ENCODE assay signal across 28 mouse cellular contexts in the genomic region with DNA sequence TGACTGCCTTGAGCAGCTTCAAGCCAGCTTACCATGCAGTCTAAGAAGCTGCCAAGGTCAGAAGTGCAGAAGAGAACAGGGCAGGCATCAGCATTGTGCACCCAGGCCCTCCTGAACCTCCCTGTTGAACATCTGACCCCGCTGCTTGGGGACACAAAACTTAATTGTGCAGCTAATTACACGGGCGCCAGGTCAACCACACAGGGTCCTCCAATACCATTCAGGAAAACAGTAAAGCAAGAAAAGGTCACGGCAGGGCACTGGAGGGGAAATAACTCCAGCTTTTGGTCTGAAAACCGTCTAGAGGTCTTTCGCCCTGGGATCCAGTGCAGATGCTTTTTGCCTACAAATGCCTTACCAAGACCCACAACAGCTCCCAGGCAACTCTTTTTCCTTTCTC.
A peak's percentile ranks its signal among the peaks of the same experiment; 100 is the strongest.
DNase-seq lines count a peak whose midpoint lies in the region; ATAC-seq lines count a peak whose summit lies in the region.
"Had no signal": no experiment of that assay in that cellular context is flagged by ENCODE, and none has a peak within 500 bp of the region (broad histone marks: within the 10 kb centered on the region; RNA-seq: fewer than 3 reads in every experiment).

No protein-coding gene starts in this region.

- H3K9me3 ChIP-seq in forebrain, embryonic 14.5 days (replicated peaks; ENCODE audit: control insufficient read depth, low read length), result no peaks in the 10 kb centered on the region
- H3K9me3 ChIP-seq: embryonic facial prominence, embryonic 13.5 days; forebrain, embryonic 13.5 days; neural tube, embryonic 13.5 days had no signal

- peak; percentile 2 to 12 for DNase-seq in kidney, postnatal 4 days
- DNase-seq in kidney, postnatal 14 days, result no peak
- DNase-seq in embryo, embryonic 10.5 days (ENCODE audit: low spot score), result peak; percentile 84
- DNase-seq in embryo, embryonic 9.5 days (ENCODE audit: extremely low spot score), result peak; percentile 74
- DNase-seq in mesoderm, embryonic 11.5 days (ENCODE audit: low read depth, low spot score), result peak; percentile 49
- DNase-seq in right cerebral cortex, adult 18-20 months, result no peak
- no peak for DNase-seq in forebrain, embryonic 14.5 days (ENCODE audit: low spot score)
- DNase-seq: adrenal gland, postnatal 14 days; cerebellum, adult 11 months; cerebellum, adult 9-10 months; gastrocnemius, postnatal 10 days; heart, postnatal 10 days; kidney, adult 2 months; kidney, postnatal 10 days; liver, postnatal 0 days; lung, postnatal 36 days; right cerebral cortex, postnatal 4 days had no signal

- H3K4me2 ChIP-seq in forebrain, embryonic 14.5 days (ENCODE audit: low read length), result no peak overlapping the region
- H3K4me2 ChIP-seq: embryonic facial prominence, embryonic 13.5 days; forebrain, embryonic 13.5 days; heart, embryonic 13.5 days; liver, embryonic 12.5 days; neural tube, embryonic 13.5 days had no signal

- no peak overlapping the region for H3K27ac ChIP-seq in forebrain, embryonic 14.5 days (ENCODE audit: low read depth, low read length)
- H3K27ac ChIP-seq: embryonic facial prominence, embryonic 13.5 days; forebrain, embryonic 13.5 days; heart, embryonic 13.5 days; layer of hippocampus, adult 2 months; left cerebral cortex, adult 2 months; liver, embryonic 12.5 days; neural tube, embryonic 13.5 days had no signal

- H3K36me3 ChIP-seq in forebrain, embryonic 14.5 days (ENCODE audit: control insufficient read depth, insufficient read depth, low read length), result no peaks in the 10 kb centered on the region
- H3K36me3 ChIP-seq: embryonic facial prominence, embryonic 13.5 days; heart, embryonic 13.5 days; liver, embryonic 12.5 days; neural tube, embryonic 13.5 days had no signal

- H3K4me3 ChIP-seq in forebrain, embryonic 14.5 days (ENCODE audit: low read depth, low read length), result no peak overlapping the region
- H3K4me3 ChIP-seq: embryonic facial prominence, embryonic 13.5 days; forebrain, embryonic 13.5 days; heart, embryonic 13.5 days; layer of hippocampus, adult 2 months; left cerebral cortex, adult 2 months; liver, embryonic 12.5 days; neural tube, embryonic 13.5 days had no signal

- no peaks in the 10 kb centered on the region for H3K27me3 ChIP-seq in forebrain, embryonic 14.5 days (replicated peaks; ENCODE audit: control insufficient read depth, insufficient read depth, low read length)
- H3K27me3 ChIP-seq: embryonic facial prominence, embryonic 13.5 days; forebrain, embryonic 13.5 days; heart, embryonic 13.5 days; liver, embryonic 12.5 days; neural tube, embryonic 13.5 days had no signal

- 15% methylated on average over 6 of the region's 6 CpGs for WGBS in forebrain, embryonic 14.5 days

- H3K9ac ChIP-seq in forebrain, embryonic 14.5 days (ENCODE audit: low read length), result no peak overlapping the region
- H3K9ac ChIP-seq: embryonic facial prominence, embryonic 13.5 days; forebrain, embryonic 13.5 days; heart, embryonic 13.5 days; liver, embryonic 12.5 days; liver, postnatal 0 days; neural tube, embryonic 13.5 days had no signal

- no peaks in the 10 kb centered on the region for H3K4me1 ChIP-seq in forebrain, embryonic 14.5 days (ENCODE audit: control insufficient read depth, insufficient read depth, low read length)
- H3K4me1 ChIP-seq: embryonic facial prominence, embryonic 13.5 days; forebrain, embryonic 13.5 days; heart, embryonic 13.5 days; liver, embryonic 12.5 days; neural tube, embryonic 13.5 days had no signal

- ATAC-seq in frontal cortex, adult (ENCODE audit: low TSS enrichment), result no peak
- ATAC-seq in forebrain, embryonic 14.5 days, result no peak
- ATAC-seq: CD4-positive, CD25-positive, alpha-beta regulatory T cell, adult 4 months; forebrain, embryonic 13.5 days; hindbrain, embryonic 16.5 days; liver, embryonic 12.5 days; liver, postnatal 0 days; midbrain, embryonic 16.5 days had no signal

Comparison
In these comparisons a context has a peak if more than half of its experiments do, and no peak if none do; other contexts are left out.
1. DNase-seq: peak in kidney, postnatal 4 days (2 of 2), embryo, embryonic 10.5 days (single experiment), embryo, embryonic 9.5 days (single experiment) and mesoderm, embryonic 11.5 days (single experiment); none in kidney, postnatal 14 days (single experiment), right cerebral cortex, adult 18-20 months (single experiment) and forebrain, embryonic 14.5 days (single experiment).